In the genomic region with DNA sequence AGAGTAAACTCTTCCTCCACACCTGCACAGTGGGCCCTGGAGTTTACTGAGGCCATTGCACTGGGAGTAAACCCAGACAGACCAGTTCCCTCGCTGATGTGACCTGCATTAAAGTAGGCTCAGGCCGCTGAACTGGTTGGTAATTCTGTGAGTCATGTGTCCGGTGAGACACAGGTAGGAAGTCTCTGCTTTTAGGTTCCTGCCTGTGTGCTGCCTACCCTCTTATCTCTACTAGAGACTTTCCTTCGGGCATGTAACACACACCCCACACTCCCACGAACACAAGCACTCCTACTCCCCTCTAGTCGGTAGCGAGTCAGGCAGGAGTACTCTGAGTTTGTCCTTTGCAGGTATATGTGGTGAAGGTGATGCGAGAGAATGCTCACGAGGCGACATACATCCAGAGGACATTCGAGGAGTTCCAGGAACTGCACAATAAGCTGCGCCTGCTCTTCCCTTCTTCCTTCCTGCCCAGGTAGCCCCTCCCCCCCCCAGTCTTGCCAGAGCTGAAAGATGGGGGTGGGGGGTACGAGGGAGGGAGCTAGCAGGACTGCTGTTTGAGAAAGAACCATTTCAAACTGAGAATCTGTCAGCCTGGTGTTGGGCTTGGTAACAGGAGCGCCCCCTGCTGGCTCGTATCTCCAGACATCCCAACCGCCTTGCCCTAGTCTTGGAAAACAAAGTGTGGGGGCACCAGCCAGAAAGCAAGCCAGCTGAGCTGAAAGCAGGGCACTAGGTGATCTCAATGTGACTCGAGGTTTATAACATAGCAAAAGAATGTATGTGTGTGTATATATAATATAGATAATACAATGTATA, we compare ENCODE assay signal across 8 mouse cellular contexts. TPM values are rescaled to one million over a fixed set of nuclear protein-coding genes. Genes with fewer than 3 reads are reported as not detected.
DNase-seq lines count a peak whose midpoint lies in the region; ATAC-seq lines count a peak whose summit lies in the region.

No protein-coding gene starts in this region.

- H3K27me3 ChIP-seq in heart, embryonic 12.5 days (replicated peaks): no peaks in the 10 kb centered on the region
- H3K27me3 ChIP-seq in intestine, embryonic 14.5 days (replicated peaks; ENCODE audit: control insufficient read depth, insufficient read depth, low read length): no peaks in the 10 kb centered on the region
- H3K27me3 ChIP-seq in midbrain, embryonic 13.5 days: no peaks in the 10 kb centered on the region

- H3K9ac ChIP-seq in heart, embryonic 12.5 days: no peak overlapping the region
- H3K9ac ChIP-seq in intestine, embryonic 14.5 days (ENCODE audit: low read length): no peak overlapping the region
- 0 out of 2 replicates have a peak overlapping the region, but pooled peaks have one; percentile 28 for H3K9ac ChIP-seq in midbrain, embryonic 13.5 days (replicated peaks)

- WGBS in heart, embryonic 12.5 days: 32% methylated on average over 17 of the region's 17 CpGs
- WGBS in intestine, embryonic 14.5 days: 40% methylated on average over 17 of the region's 17 CpGs
- 44% methylated on average over 17 of the region's 17 CpGs for WGBS in midbrain, embryonic 13.5 days

- intact Hi-C loops in left cerebral cortex, postnatal 10 days (cut with DNase I): no loop called here

- H3K9me3 ChIP-seq in heart, embryonic 12.5 days (replicated peaks): no peaks in the 10 kb centered on the region
- H3K9me3 ChIP-seq in intestine, embryonic 14.5 days (ENCODE audit: control insufficient read depth, low read length): no peaks in the 10 kb centered on the region
- no peaks in the 10 kb centered on the region for H3K9me3 ChIP-seq in midbrain, embryonic 13.5 days

- H3K4me2 ChIP-seq in heart, embryonic 12.5 days: no peak overlapping the region
- no peak overlapping the region for H3K4me2 ChIP-seq in intestine, embryonic 14.5 days (ENCODE audit: low read length)
- no peak overlapping the region for H3K4me2 ChIP-seq in midbrain, embryonic 13.5 days (replicated peaks)

- peaks cover 95% of the 10 kb centered on the region for H3K36me3 ChIP-seq in heart, embryonic 12.5 days
- H3K36me3 ChIP-seq in intestine, embryonic 14.5 days (ENCODE audit: control insufficient read depth, insufficient read depth, low read length): peaks cover 64% of the 10 kb centered on the region
- H3K36me3 ChIP-seq in midbrain, embryonic 13.5 days: peaks cover 98% of the 10 kb centered on the region

- no peak overlapping the region for H3K4me3 ChIP-seq in heart, embryonic 12.5 days
- H3K4me3 ChIP-seq in intestine, embryonic 14.5 days (ENCODE audit: low read depth, low read length): no peak overlapping the region
- no peak overlapping the region for H3K4me3 ChIP-seq in midbrain, embryonic 13.5 days (replicated peaks)

- 0 out of 2 replicates have a peak, but pooled peaks cover 4% of the 10 kb centered on the region for H3K4me1 ChIP-seq in heart, embryonic 12.5 days (replicated peaks)
- no peaks in the 10 kb centered on the region for H3K4me1 ChIP-seq in intestine, embryonic 14.5 days (replicated peaks; ENCODE audit: control insufficient read depth, insufficient read depth, low read length)
- no peaks in the 10 kb centered on the region for H3K4me1 ChIP-seq in midbrain, embryonic 13.5 days (replicated peaks)

- peak; percentile 70 to 84 for DNase-seq in heart, adult 18-20 months
- DNase-seq in cerebellum, adult 9-11 months: peak; percentile 60
- DNase-seq in frontal cortex, postnatal 14 days (ENCODE audit: low spot score in 2 of 2): peak; percentile 50 to 72
- peak; percentile 89 for DNase-seq in intestine, embryonic 14.5 days (ENCODE audit: low spot score)
- peak; percentile 69 to 76 for DNase-seq in left cerebral cortex, postnatal 10 days (ENCODE audit: extremely low spot score in 1 of 2, low spot score in 2 of 2)
- DNase-seq in spleen, postnatal 4 days (ENCODE audit: low spot score in 2 of 2): peak; percentile 71 to 90

- no peak for ATAC-seq in heart, embryonic 12.5 days (ENCODE audit: insufficient number of reproducible peaks, low FRiP score)
- peak; percentile 69; the same call in 1 of the 2 replicates for ATAC-seq in intestine, embryonic 14.5 days (replicated peaks; ENCODE audit: low FRiP score, low TSS enrichment, low read depth)
- peak; percentile 84 for ATAC-seq in midbrain, embryonic 13.5 days

- H3K27ac ChIP-seq in heart, embryonic 12.5 days (ENCODE audit: poor library complexity, severe bottlenecking): no peak overlapping the region
- H3K27ac ChIP-seq in intestine, embryonic 14.5 days (ENCODE audit: low read depth): no peak overlapping the region
- H3K27ac ChIP-seq in midbrain, embryonic 13.5 days: no peak overlapping the region

RNA-seq across cellular contexts. Expression of a gene that starts 29.8 kb away (rescaled TPM):
- total RNA-seq in heart, adult 18-20 months (2021): 10 to 100 TPM; 21.6 to 23.1 TPM
- polyA plus RNA-seq in heart, embryonic 12.5 days (2016; fragmentation: Nextera tagmentation; extraction: Ambion mirVana): 42.3 and 46.2 TPM in 2 replicates
- 50.6 and 54.4 TPM in 2 replicates for polyA plus RNA-seq in intestine, embryonic 14.5 days (2014; fragmentation: Nextera tagmentation; extraction: Ambion mirVana)
- total RNA-seq in left cerebral cortex, postnatal 10 days (2021): 10 to 100 TPM; 43.6 to 44.1 TPM
- 33.2 and 34.3 TPM in 2 replicates for polyA plus RNA-seq in midbrain, embryonic 13.5 days (2015; fragmentation: Nextera tagmentation; extraction: Ambion mirVana)

RNA-seq across cellular contexts. Expression of a gene that starts 55.7 kb away (rescaled TPM):
- total RNA-seq in heart, adult 18-20 months (2021): 10 to 100 TPM; 13.9 to 14.3 TPM
- 11.5 and 11.7 TPM in 2 replicates for polyA plus RNA-seq in heart, embryonic 12.5 days (2016; fragmentation: Nextera tagmentation; extraction: Ambion mirVana)
- polyA plus RNA-seq in intestine, embryonic 14.5 days (2014; fragmentation: Nextera tagmentation; extraction: Ambion mirVana): 9.8 and 11.4 TPM in 2 replicates
- total RNA-seq in left cerebral cortex, postnatal 10 days (2021): 10 to 100 TPM; 27.3 to 28.6 TPM
- polyA plus RNA-seq in midbrain, embryonic 13.5 days (2015; fragmentation: Nextera tagmentation; extraction: Ambion mirVana): 14.6 and 17.0 TPM in 2 replicates
